Mouse (Mus musculus): ENCODE data around the gene Wfdc12.

DNA sequence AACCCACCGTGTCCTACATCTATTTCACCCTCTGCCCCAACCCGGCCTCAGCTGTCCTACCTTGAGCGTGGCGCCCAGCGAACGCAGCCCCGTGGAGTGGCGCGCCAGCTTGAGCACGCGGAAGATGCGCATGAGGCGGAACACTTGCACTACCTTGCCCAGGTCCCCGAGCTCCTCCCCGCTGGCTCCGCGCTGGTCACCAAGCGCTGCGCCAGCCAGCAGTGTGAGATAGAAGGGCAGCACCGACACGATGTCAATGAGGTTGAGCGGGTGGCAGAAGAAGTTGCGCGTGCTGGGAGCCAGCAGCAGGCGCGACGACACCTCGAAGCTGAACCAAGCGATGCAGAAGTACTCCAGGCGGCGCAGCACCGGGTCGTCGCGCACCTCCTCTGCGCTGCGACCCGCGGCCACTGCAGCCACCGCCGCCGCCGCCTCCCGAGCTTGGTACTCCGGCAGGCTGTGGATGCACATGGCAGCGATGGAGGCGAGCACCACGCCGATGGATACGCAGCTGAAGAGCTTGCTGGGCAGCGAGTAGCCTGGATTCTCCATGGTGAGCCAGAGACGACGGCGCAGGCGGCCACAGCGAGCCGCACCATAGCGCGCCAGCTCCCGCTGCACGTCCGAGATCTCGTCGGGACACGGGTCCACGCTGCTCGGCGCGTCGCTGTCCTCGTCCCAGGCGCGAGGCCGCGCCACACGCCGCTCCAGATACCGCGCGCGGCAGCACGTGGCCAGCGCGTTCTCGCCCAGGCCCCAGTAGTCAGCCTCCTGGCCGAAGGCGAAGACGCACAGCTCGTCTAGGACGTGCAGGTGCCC, 22.4 kb downstream of the Wfdc12 start:
- TF ChIP-seq ZNF384 (IDR thresholded peaks at IDR 0.05; ENCODE audit: low read depth, low read length) (no peak), MAFK (IDR thresholded peaks at IDR 0.05; ENCODE audit: insufficient read depth, low read depth, low read length) (no peak)
